Comparison of ENCODE assay signal across 9 mouse cellular contexts in genomic region chr10:24621572-24621971, GRCm38 (mm10). TPM values are rescaled to one million over a fixed set of nuclear protein-coding genes. Genes with fewer than 3 reads are reported as not detected.
A peak's percentile ranks its signal among the peaks of the same experiment; 100 is the strongest.
DNase-seq lines count a peak whose midpoint lies in the region; ATAC-seq and TF ChIP-seq lines count a peak whose summit lies in the region.
"Had no signal": no experiment of that assay in that cellular context is flagged by ENCODE, and none has a peak within 500 bp of the region (broad histone marks: within the 10 kb centered on the region; RNA-seq: fewer than 3 reads in every experiment).

No protein-coding gene starts in this region.

- no peaks in the 10 kb centered on the region for H3K36me3 ChIP-seq in liver, embryonic 12.5 days
- no peaks in the 10 kb centered on the region for H3K36me3 ChIP-seq in limb, embryonic 11.5 days (ENCODE audit: control insufficient read depth, insufficient read depth, low read length)
- H3K36me3 ChIP-seq: hindbrain, embryonic 15.5 days had no signal

- H3K4me3 ChIP-seq in liver, embryonic 12.5 days, result no peak overlapping the region
- no peak overlapping the region for H3K4me3 ChIP-seq in bone marrow macrophage, adult 2 months (ENCODE audit: insufficient read depth, low read length)
- no peak overlapping the region for H3K4me3 ChIP-seq in limb, embryonic 11.5 days (ENCODE audit: low read depth, low read length)
- H3K4me3 ChIP-seq: hindbrain, embryonic 15.5 days had no signal

- peak; percentile 34 to 85 for DNase-seq in adrenal gland, adult (ENCODE audit: inconsistent age in 2 of 2, low spot score in 1 of 2)
- no peak for DNase-seq in adrenal gland, adult 8-10 months
- peak; percentile 54 for DNase-seq in liver
- DNase-seq in gastrocnemius, postnatal 10 days, result peak; percentile 71
- peak; percentile 83 for DNase-seq in limb, embryonic 11.5 days (ENCODE audit: low spot score)
- peak; percentile 74 for DNase-seq in retina, embryonic 14.5 days (ENCODE audit: low spot score)

- 26% methylated on average over 9 of the region's 9 CpGs for WGBS in liver, embryonic 12.5 days (ENCODE audit: insufficient replicate concordance)
- WGBS in limb, embryonic 11.5 days, result 44% methylated on average over 9 of the region's 9 CpGs

- no peaks in the 10 kb centered on the region for H3K9me3 ChIP-seq in liver, embryonic 12.5 days (replicated peaks)
- H3K9me3 ChIP-seq in limb, embryonic 11.5 days (ENCODE audit: control insufficient read depth, low read length), result no peaks in the 10 kb centered on the region
- H3K9me3 ChIP-seq: hindbrain, embryonic 15.5 days had no signal

- ATAC-seq in liver, embryonic 12.5 days, result no peak
- no peak for ATAC-seq in limb, embryonic 11.5 days (ENCODE audit: insufficient number of reproducible peaks, low FRiP score, low TSS enrichment, low read depth)

- no peaks in the 10 kb centered on the region for H3K4me1 ChIP-seq in liver, embryonic 12.5 days
- no peaks in the 10 kb centered on the region for H3K4me1 ChIP-seq in bone marrow macrophage, adult 2 months (ENCODE audit: control insufficient read depth, insufficient read depth, low read length)
- no peaks in the 10 kb centered on the region for H3K4me1 ChIP-seq in limb, embryonic 11.5 days (ENCODE audit: control insufficient read depth, insufficient read depth, low read length)
- H3K4me1 ChIP-seq: hindbrain, embryonic 15.5 days had no signal

- H3K4me2 ChIP-seq in liver, embryonic 12.5 days, result no peak overlapping the region
- H3K4me2 ChIP-seq in limb, embryonic 11.5 days (ENCODE audit: low read depth, severe bottlenecking), result no peak overlapping the region
- H3K4me2 ChIP-seq: hindbrain, embryonic 15.5 days had no signal

- peak; percentile 84 for TF ChIP-seq CTCF in bone marrow macrophage, adult 2 months (IDR thresholded peaks at IDR 0.05; ENCODE audit: low read depth, low read length)

- H3K27ac ChIP-seq in liver, embryonic 12.5 days, result no peak overlapping the region
- H3K27ac ChIP-seq in bone marrow macrophage, adult 2 months (ENCODE audit: insufficient read depth, low read depth, low read length), result no peak overlapping the region
- H3K27ac ChIP-seq in limb, embryonic 11.5 days (replicated peaks; ENCODE audit: low read depth, low read length), result no peak overlapping the region
- H3K27ac ChIP-seq: hindbrain, embryonic 15.5 days had no signal

- no peak for TF ChIP-seq POLR2A in bone marrow macrophage, adult 2 months (IDR thresholded peaks at IDR 0.05; ENCODE audit: borderline replicate concordance, low read depth, low read length)

- no peaks in the 10 kb centered on the region for H3K27me3 ChIP-seq in liver, embryonic 12.5 days (replicated peaks)
- no peaks in the 10 kb centered on the region for H3K27me3 ChIP-seq in limb, embryonic 11.5 days (ENCODE audit: control insufficient read depth, insufficient read depth, low read length)
- H3K27me3 ChIP-seq: hindbrain, embryonic 15.5 days had no signal

- no peak overlapping the region for H3K9ac ChIP-seq in liver, embryonic 12.5 days
- no peak overlapping the region for H3K9ac ChIP-seq in limb, embryonic 11.5 days (ENCODE audit: low read length)
- H3K9ac ChIP-seq: hindbrain, embryonic 15.5 days had no signal

RNA-seq across cellular contexts. Expression of gene Ccn2, which starts 26.3 kb away (rescaled TPM):
- total RNA-seq in adrenal gland, adult 8-10 months (2022), result 100 to 1,000 TPM in 1 of 4 experiments, 10 to 100 TPM in 3; 82.1 to 126 (median 92.0) TPM
- 1.4 and 2.3 TPM in 2 replicates for polyA plus RNA-seq in liver, embryonic 12.5 days (2016; fragmentation: Nextera tagmentation; extraction: Ambion mirVana)
- 6.7 and 8.6 TPM in 2 replicates for polyA plus RNA-seq in bone marrow macrophage, adult 2 months (2012; ENCODE audit: insufficient read depth, insufficient read length, missing spikeins)
- 10 to 100 TPM; 34.5 to 64.3 TPM for total RNA-seq in gastrocnemius, postnatal 10 days (2021)
- polyA plus RNA-seq in limb, embryonic 11.5 days (2014; fragmentation: Nextera tagmentation; extraction: Ambion mirVana), result 2.4 and 2.9 TPM in 2 replicates
